Mouse (Mus musculus): ENCODE data around the gene Rpl14. TPM values are rescaled to one million over a fixed set of nuclear protein-coding genes. Genes with fewer than 3 reads are reported as not detected.

Gene Rpl14
- 1,000 to 10,000 TPM; 1,346 to 2,734 TPM for polyA plus RNA-seq (2012; fragmentation: generic; extraction: Trizol)

DNA sequence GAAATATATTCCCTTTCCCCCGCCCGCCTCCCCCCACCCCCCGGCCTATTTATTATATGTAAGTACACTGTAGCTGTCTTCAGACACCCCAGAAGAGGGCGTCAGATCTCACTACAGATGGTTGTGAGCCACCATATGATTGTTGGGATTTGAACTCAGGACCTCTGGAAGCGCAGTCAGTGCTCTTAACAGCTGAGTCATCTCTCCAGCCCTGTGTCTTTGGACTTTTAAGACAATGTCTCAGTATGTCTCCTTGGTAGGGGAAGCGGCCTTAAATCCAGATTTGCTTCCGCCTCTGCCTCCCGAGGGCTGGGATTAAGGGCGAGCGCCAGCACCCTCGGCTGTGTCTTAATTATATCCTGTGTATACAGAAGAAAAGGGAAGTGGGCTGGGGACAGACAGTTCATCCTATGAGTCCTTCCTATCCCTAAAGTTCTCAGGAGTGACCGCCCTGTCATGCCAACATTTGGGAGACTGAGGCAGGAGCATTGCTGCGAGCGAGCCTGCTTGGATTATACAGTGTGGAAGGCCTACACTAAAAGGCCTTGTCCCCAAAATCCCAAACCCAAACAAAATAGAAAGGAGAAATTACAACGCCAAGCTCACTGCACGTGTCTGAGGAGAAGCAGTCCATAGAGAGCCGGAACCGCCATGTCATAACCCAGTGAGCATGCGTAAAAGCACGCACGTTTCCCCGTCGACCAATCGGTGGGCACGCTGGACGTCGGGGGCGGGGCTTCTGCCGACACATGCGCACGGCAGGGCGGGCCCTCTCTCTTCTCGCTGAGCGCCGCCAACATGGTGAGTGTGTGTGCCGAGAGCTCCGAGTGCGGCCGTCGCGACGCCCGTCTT lies at the start of gene Rpl14:
TSS of gene Rpl14 (plus strand) at position 704 of the 852 bp plus-strand sequence.

DNA sequence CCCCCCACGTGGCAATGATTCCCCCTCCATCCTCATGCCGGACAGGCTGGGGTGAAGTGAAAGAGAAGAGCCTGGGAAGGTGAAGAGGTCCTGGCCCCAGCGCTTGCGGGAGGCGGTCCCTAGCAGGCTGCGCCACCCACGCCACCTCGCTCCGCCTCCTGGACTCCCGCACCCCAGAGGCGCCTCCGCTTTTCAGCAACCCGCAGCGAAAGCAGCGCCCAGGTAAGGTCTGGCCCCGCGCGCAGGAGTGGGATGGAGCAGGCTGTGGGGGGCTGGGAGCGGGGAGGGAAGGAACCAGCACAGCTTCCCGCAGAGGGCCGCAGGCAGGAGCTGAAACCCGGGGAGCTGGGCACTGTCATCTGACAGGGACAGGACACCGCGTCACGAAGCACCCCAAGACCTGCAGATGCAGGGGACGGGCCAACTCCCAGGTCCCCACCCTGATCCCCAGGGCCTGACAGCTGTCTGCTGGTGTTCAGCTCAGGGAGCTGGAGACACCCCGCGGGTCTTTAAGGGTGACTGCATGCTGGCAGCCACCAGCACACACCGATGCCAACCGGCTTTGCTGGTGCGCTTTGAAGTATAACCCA lies 31.5 kb upstream of the Rpl14 start, which contains the start of gene Entpd3:
TSS of gene Entpd3 (plus strand) at position 157 of the 590 bp plus-strand sequence.

Other genes starting within 250 kb of the Rpl14 start
- gene Eif1b, start 79.2 kb upstream of the Rpl14 start, polyA plus RNA-seq (2012; fragmentation: generic; extraction: Trizol), result 10 to 100 TPM; 31.1 to 62.1 TPM
- under 1 TPM; 0.01 to 0.31 TPM for gene Entpd3, start 31.6 kb upstream of the Rpl14 start, polyA plus RNA-seq (2012; fragmentation: generic; extraction: Trizol)